Mouse (Mus musculus) heart, postnatal 14 days (tissue): ENCODE measurements at regions not wholly inside any gene's neighbourhood (a gene's known extent, or its start where the extent isn't known, plus 50 kb on each side); places are given as distances from the start of the nearest gene placed in this dataset.

Source experiments
- DNase-seq, 2 experiments: peaks; one replicate each; pipeline ENCODE4 v3.0.0; 2021 to 2022
- intact Hi-C: fragments of 180-260 bp; cut with DNase I; formaldehyde crosslinking; loops from one replicate; pipeline ENCODE4 v1.15.1; 2025

DNA sequence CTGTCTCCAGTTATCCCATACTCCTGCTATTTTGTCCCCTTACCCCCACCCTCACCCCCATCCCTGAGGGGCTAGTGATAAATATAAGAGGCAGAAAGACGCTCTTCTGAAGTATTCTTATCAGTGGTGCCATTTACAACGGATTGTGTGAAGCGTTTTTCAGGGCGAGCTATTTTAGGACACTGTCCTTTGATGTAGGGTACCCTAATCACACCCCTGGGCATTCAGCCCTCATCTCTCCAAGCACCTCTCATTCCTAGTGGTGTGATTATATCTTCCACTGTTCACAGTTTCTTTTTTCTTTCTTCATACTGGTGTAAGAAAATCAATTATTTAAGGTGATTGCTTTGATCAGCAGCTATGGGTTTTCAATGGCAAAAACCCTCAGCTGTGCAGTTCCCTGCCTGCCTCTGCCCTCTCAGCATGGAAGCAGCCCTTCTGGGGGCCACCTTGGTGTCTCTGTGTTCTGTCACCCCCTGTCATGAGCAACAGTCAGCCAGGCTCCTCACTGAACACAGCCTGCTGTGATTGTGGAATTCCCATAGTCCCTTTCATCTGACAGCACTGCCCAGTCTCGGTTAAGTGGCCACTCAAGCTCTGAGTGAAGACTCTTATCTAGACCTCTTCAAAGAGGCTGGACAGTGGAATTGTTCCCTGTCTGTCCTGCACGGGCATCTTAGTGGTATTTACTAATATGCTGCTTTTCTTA, 196.7 kb upstream of the Id2 start:
- DNase-seq = no peak
- intact Hi-C loops = no loop called here

DNA sequence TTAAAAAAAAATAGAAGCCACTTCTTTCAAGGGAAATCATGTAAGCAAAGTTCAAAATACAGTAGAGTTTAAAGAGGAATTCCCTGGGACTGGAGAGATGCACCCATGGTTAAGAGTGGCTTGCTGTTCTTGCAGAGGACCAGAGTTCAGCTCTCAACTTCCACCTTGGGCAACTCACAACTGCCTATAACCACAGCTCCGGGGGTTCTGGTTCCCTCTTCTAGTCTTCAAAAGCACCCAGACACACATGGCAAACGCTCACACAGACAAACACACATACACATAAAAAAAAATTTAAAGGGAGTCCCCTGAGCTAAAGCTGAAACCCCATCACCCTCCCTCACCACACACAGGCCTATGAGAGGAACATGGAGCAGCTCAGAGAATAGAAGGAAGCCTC, 192.4 kb upstream of the Id2 start:
- intact Hi-C loops = no loop called here
- DNase-seq = no peak

DNA sequence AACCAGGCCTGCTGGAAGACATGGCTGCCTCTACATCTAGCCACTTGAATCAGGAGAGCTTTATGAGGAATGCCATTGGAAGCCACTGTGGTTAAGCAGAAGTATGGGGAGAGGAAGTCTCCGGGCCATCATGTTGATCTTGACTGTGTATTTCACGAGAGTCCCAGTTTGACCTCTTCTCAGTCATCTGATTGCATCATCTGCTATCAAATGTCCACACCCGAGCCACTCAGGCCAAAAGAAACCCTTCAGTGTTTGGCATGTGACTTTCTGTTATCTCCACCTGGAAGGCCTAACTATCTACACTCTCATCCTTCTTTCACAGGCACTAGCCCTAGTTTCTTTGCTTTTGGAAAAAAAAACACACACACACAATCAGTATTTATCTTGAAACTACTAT, 186.9 kb upstream of the Id2 start:
- intact Hi-C loops = no loop called here
- no peak for DNase-seq

DNA sequence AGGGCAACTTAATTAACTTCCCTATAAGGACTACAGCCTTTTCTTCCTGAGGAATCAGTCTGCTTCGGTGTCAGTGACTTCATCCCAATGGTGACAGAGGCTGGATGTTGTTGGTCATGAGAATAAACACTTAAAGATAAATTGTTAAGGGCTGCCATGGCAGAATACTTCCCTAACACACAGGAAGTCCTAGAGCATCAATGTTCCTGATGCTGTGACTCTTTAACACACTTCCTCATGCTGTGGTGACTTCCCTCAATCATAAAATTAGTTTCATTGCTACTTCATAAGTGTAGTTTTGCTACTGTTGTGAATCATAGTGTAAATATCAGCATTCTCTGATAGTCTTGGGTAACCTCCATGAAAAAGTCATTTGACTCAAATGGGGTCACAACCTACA, 184.5 kb upstream of the Id2 start:
- intact Hi-C loops = no loop called here
- DNase-seq = no peak

DNA sequence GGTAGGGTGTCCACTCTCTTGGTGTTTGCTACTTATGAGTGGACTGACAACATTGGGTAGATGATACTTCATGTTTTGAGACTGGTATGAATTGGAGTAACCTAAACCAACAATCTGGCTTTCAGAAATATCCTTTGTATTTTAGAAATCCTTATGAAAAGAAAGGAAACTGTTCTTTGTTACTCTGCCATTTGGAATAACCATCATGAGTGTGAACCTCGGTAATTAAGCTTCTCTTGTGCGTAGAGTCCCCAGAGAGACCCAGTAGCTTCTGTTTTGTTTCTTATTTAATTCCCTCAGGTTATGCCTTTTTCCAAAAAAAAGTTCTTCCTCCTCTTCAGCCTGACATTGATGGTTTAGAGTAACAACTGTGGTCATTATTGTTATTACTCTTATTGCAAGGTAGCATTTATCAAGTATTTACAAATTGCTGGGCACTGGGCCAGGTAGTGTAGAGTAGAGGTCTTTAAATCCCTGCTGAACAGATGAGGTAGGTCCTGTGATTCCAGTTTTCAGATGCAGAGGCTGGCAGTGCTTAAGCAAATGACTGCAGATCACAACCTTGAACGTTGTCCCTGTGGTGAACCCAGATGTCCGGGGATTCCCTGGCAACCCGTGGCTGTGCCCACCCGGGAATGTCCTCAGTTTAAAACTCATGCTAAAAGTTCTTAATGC, 176.8 kb upstream of the Id2 start:
- DNase-seq = no peak
- intact Hi-C loops = no loop called here

DNA sequence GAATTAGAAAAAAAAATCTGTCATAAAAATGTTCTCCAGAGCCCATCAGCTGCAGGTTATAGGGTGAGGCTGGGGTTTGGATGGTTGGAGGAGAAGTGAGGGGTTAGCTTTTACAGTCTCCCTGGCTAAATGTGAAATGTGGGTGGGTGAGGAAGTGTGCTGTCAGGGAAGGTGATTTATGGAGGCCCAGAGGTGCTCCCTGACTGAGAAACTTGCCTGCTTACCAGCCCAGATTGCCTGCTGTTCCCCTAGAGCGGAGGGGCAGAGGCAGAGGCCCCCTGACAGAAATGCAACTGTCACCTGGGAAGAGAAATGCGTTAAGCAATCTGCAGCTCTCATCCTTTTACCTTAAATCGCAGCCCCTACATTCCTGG, 175.8 kb upstream of the Id2 start:
- intact Hi-C loops = no loop called here
- no peak for DNase-seq

DNA sequence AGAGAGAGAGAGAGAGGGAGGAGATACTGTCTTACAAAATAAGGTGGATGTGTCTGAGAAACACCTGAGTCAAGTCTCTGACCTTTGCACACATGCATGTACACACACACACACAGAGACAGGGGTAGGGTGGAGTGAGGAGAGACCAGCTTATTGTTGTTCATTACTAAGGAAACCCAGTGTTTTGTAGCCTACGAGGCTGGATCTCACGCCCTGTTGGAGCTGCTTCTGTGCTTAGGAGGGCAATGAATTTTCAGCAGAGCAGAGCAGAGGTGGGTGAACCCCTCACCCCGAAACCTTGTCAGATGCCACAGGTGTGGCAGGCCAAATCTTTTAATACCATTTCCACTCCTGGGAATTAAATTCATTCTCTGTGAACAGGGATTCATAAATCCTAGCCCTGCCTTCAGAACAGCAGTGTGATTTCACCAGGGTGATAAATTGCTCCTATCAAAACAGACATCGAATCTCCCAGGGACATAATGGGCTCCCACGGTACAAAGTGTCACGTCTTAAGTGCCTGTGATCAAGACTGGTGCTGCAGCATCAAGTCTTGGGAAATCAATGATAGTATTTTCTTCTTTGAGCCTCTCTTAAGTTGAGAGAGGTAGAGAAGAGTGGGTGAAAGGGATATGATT, 175.3 kb upstream of the Id2 start:
- intact Hi-C loops = no loop called here
- DNase-seq = no peak

DNA sequence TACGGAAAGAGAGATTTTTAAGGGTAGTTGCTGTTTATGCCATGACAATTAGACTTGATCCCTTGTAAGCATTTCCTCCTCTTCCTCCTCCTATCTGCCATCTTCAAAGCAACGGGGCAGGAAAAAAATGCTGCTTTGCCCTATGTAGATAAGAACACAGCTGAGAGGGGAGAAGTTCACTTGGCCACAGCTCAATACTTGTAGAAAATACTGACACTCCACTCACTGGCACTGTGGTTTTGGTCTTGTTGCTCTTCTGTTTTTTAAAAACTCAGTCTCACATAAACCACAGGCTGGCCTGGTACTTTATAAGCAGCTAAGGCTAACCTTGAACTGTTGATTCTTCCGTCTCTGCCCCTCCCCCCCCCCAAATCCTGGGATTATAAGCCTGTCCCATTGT, 172.9 kb upstream of the Id2 start:
- no peak for DNase-seq
- intact Hi-C loops = no loop called here

DNA sequence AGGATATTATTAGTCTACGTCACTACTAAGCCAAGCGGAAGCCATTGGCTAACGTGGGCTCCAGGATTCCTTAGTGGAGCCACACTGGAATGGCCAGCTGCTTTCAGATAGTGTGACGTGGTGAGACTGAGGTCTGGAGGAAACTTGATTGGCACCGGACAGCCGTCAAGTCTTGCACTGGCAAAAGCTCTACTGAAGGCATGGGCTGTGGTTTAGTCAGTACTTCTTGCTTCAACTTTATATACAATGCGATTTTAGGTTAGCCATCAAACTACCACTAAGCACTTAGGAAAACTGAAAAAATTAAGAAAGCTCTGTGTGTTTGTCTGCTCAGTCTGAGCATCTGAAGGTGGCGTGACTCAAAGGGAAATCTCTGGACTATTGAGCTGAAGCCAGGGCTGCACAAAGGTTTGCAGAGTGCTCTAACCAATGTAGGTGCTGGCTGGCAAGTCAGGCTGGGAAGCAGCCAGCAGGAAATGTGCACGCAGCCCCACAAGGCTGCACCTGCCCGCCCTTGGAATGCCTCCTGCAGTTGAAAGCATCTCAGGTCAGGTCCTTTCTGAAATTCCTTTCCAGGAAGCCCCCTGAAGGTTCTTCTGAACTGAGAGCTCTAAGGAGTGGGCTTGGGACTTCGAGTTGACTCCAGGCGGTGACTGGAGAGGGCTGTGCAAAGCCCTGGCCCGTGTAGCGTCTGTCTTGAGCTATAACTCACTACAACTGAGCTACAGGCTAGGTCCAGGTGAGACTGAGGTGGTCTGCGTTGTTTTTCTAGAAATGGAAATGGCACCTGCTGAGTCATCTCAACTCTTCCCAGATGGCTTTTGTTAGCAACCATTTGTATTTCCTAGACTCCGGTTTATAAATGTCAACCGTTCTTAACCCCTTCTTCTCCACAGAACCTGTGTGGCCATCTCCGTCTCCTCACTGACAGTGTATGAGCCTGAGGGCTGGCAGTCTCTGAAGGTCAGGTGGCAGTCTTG, 172.2 kb upstream of the Id2 start:
- intact Hi-C loops = no loop called here
- no peak for DNase-seq

DNA sequence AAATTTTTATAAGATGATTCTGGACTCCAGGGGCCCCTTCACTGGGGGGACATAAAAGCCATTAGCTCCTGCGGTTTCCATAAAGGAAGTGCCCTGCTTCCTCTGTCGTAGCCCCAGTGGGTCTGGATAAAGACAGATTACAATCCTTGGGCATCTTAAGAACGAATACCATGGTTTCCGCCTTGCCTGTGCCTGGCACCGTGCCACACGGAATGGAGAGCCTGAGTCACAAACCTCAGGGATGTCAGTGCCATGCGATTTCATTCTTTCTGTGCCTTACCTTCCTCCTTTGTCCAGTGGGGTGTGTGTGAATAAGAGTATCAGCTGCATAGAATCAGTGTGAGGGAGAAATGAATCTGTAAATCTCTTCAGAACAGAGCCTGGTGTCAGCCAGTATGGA, 171.4 kb upstream of the Id2 start:
- DNase-seq = no peak
- intact Hi-C loops = no loop called here

DNA sequence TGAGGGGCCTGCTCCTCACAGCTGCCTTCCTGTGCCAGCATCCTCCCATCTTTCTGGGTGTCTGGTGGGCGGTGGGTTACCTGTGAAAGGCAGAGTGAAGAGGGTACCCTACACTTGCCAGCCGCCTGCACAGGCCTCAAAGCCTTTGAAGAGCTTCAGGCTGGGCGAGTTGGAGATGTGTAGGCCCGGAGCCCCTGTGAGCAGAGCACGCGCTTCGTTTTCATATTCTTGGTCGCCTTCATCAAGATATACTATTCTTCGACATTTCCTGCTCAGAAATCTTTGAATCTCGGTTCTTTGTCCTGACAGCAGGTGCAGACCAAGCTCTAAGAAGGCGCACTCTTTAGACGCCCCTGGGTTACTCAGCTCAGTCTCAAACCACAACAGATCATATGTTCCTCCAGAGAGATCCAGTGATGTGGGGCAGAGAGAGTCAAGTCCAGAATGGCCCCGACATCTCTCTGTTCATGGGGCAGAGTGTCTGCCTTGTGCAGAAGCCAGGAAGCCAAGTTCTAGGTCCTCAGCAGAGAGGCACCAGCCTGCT, 170.7 kb upstream of the Id2 start:
- intact Hi-C loops = no loop called here
- no peak for DNase-seq

DNA sequence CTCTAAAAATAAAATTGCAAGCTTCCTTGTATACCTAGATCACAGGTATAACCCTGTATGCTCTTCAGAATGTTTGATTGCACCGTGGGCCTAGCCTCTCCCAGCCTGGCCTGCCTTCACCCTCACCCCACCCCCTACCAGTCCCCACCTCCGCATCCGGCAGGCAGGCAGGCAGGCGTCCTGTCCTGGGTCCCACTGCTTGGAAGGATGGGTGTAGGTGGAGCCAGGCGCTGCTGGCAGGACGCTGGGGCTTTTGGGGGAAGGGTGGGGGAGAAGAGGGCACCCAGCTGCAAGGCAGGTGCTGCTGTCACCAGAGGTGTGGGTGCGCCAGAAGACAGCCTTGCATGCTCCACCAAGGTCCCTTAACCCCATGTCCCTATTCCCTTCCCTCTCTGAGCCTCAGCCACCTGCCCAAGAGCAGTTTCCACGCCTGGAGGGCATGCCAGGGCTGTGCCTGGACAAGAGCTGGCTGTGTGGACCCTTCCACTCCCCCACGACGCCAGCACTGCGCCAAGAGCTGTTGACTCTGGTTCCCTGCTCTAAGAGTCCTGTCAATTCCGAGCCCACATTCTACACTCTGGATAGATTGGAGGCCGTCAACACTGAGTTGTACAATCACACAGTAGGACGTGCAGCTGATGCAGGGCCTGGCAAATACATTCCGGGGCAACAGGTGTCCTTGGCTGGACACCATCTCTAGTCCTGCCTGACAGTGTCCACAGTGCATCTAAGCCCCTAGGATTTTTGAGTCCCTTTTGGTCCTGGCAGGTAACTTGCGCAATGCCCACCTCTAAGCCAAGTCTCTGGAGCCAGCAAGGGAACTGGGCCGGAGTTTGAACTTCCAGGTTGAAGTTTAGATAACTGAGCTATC, 170.0 kb upstream of the Id2 start:
- intact Hi-C loops = no loop called here
- no peak for DNase-seq

DNA sequence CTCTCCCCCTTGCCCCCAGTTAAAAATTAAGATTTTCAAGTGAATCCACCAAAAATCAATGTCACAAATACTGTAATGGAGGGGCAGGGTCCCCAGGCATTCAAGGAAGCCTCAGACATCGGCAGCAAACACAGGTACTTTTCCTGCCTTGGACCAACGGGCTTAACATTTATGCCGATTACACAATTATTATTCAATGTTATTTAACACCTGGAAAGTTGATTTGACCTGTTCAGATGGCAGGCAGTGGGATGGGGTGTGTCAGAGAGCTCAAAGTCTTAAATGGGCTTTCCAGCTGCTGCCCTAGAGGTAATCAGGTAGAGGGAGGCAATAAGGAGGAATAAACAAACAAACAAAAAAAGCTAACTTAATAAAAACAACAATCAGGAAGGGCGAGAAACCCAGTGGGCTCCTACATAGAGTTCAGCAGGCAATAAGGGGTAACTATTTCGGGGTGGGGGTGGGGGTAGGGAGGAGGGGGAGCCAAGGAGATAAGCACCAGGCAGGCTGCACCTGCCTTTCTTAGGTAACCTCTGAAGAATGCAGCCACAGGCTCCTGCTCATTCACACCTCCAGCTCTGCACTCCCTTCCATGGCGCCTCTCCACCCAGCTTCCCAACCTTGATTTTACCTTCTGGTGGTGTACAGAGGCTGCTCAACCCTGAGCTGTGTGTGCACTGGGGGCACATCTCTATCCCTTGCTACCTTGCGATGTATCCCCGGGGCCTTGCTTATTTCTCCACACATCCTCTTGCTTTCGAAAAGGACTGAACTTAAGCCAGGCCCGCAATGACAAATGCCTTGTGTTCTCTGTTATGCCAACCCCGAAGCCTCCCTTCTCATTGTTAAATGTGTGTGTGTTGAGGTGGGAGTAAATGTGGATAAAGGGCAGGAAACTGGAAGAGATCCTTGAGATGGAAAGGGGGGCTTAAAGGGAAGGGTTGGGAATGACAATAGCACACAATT, 168.9 kb upstream of the Id2 start:
- intact Hi-C loops = no loop called here
- no peak for DNase-seq

DNA sequence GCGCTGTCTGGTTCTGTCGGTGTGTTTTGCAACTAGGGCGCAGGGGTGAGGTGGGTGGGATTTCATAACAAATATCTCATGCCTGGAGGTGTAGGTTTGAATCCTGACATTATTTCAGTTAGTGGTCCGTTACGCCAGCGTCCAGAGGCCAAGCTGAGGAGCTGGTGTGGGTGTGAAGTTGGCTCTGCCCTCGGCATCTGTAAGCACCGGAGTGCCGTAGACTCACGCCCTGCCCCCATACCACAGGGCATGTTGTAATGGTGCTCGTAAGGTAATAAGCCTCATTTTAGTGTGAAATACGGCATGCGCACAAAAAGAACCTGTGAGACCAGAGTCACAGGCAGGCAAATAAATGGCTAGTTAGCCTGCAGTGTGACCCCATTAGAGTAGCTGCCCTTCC, 168.1 kb upstream of the Id2 start:
- no peak for DNase-seq
- intact Hi-C loops = no loop called here

DNA sequence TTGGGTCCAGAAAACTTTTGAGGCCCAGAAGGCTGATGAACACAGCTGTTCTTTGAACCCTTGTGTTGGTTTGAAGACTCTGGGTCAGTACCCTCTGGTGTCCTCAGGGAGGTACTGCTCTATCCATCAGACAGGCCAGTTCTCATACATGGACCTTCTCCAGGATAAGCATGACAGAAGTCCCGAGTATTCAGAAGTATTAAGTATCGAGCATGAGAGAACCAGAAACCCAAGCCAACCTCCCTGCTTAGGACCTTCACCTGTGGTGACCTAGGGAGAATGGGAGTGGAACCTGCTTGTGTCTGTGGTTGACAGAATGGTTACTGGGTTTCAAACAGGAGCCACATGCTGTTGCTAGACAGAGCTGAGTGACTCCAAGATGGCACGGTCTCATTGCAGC, 167.5 kb upstream of the Id2 start:
- no peak for DNase-seq
- intact Hi-C loops = no loop called here

DNA sequence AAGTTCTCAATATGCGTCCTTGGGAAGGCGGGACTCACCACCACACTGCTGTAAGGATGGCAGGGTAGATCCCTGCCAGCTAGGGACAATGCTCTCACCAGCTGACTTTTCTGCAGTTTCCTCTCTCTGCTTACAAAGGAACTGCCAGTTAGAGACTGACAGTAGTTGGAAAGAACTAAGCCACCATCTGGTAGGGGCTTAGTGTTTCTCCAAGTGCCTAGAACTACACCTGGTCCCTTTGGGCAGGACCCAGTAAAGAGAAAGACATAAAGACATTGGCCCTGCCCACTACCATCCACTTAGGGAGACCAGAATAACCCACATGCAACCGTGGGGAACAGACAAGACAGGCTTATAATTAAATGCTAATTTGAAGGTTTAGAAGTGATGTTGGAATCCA, 165.5 kb upstream of the Id2 start:
- DNase-seq = no peak
- intact Hi-C loops = no loop called here

DNA sequence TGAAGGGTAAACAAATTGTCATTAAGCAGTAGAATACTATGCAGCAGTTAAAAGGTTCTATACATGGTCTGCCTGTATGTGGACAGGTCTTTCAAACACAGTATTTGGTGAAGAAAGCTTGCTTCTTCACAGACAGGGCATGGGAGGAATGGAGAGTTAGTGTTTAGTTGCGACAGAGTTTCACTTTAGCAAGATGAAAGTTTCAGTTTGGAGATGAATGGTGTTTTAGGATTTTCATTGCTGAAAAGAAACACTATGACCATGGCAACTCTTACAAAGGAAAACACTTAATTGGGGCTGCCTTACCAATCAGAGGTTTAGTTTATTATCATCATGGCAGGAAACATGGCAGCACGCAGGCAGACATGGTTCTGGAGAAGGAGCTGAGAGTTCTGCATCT, 162.2 kb upstream of the Id2 start:
- intact Hi-C loops = no loop called here

DNA sequence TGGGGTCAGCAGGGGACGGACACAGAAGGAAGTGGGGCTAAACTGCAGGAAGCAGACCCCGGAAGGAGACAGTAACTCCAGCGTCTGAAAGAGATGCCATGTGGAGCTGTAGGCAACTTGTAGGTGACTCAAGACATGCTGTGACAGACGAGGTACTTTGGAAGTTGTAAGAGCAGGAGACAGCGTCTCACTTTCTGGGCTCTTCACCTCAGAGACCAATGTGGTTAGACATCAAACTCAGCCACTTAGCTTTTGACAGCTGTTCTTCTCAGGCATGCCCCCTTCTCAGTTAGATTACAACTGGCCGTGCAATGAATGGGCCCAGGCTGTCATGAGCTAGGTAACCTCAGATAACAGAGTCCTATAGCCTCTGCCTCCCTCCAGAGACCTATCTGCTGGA, 159.3 kb upstream of the Id2 start:
- intact Hi-C loops = no loop called here
- DNase-seq = no peak

More for the DNA sequence above, 162.2 kb upstream of the Id2 start:
- no peak for DNase-seq

DNA sequence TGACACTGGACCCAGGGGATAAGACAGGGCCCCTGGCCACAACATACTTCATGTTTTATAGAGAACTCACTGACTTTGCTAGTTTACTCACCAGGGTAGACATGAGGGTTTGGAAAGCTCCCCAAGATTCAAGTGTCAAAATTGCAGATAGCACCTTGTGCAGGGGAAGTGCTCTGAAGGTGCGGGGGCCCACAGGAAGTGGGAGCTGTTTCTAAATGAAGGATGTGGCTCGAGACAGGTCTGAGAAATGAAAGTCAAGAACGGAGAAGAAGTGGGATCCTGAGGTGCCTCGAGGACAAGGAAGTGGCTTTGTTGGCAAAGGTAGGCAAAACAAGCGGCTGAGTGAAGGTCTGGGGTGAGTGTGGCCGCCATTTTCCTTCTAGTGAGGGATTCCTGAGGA, 157.8 kb upstream of the Id2 start:
- no peak for DNase-seq
- intact Hi-C loops = no loop called here
